Mouse (Mus musculus) CD4-positive, CD25-positive, alpha-beta regulatory T cell, adult 9 weeks (primary cell): ENCODE results near the gene Trappc6b. TPM values are rescaled to one million over a fixed set of nuclear protein-coding genes. Genes with fewer than 3 reads are reported as not detected.

Experiments
- polyA plus RNA-seq: library from polyadenylated mRNA; unstranded; fragments of 100-300 nt; shearing (Covaris generic); gene quantifications from one replicate; pipeline ENCODE4 v1.2.1, GENCODE M21; 2017

The Trappc6b gene
- 71.3 TPM for polyA plus RNA-seq

GRCm38 (mm10) chr12:59060993-59061595 lies at the start of gene Trappc6b:
Trappc6b (minus strand) TSS chr12:59061472.

GRCm38 (mm10) chr12:59095104-59096025 lies 34.1 kb upstream of the Trappc6b start, which contains the start of gene Mia2:
Mia2 (plus strand) TSS chr12:59095799.

GRCm38 (mm10) chr12:59066448-59067077 lies 5.3 kb upstream of the Trappc6b start, which contains the start of gene Pnn:
Pnn (plus strand) TSS chr12:59066884.

GRCm38 (mm10) chr12:59013234-59013633 lies 48.0 kb downstream of the Trappc6b start, which contains the start of gene Gemin2:
Gemin2 (plus strand) TSS chr12:59013393.

GRCm38 (mm10) chr12:59011844-59012709 lies 49.2 kb downstream of the Trappc6b start, which contains the start of gene Sec23a:
Sec23a (minus strand) TSS chr12:59012017.

Other genes with a start within 250 kb of the Trappc6b start
- 37.3 TPM for gene Sec23a, start 49.5 kb downstream of the Trappc6b start, polyA plus RNA-seq
- 27.6 TPM for gene Gemin2, start 48.1 kb downstream of the Trappc6b start, polyA plus RNA-seq
- 162 TPM for gene Pnn, start 5.4 kb upstream of the Trappc6b start, polyA plus RNA-seq
- 20.2 TPM for gene Mia2, start 34.3 kb upstream of the Trappc6b start, polyA plus RNA-seq
- 7.7 TPM for gene Fbxo33, start 158.3 kb upstream of the Trappc6b start, polyA plus RNA-seq